Mouse (Mus musculus) thymus, postnatal 4 days (tissue): ENCODE results near the gene Olfr157.

Experiments
- DNase-seq: peaks from one replicate; pipeline ENCODE4 v3.0.0; 2021

Gene Olfr157

GRCm38 (mm10) chr4:43840101-43840500 lies at the start of gene Olfr157:
TSS of gene Olfr157 (minus strand) at chr4:43840201.
- no peak for DNase-seq

- DNase-seq, result no peak
Measured at GRCm38 (mm10) chr4:43884196-43884595, 44.2 kb upstream of the Olfr157 start.

- no peak for DNase-seq
Measured at GRCm38 (mm10) chr4:43879566-43879965, 39.6 kb upstream of the Olfr157 start.

- no peak for DNase-seq
Measured at GRCm38 (mm10) chr4:43878121-43878776, 38.2 kb upstream of the Olfr157 start.

GRCm38 (mm10) chr4:43877230-43877629 lies 37.2 kb upstream of the Olfr157 start:
- DNase-seq, result no peak

- no peak for DNase-seq
Measured at GRCm38 (mm10) chr4:43875919-43876411, 36.0 kb upstream of the Olfr157 start.

- peak; percentile 90 for DNase-seq
Measured at GRCm38 (mm10) chr4:43875160-43875918, 35.3 kb upstream of the Olfr157 start, which contains the start of gene Reck. TSS of gene Reck (plus strand) at chr4:43875530.

GRCm38 (mm10) chr4:43874501-43874900 lies 34.5 kb upstream of the Olfr157 start:
- DNase-seq, result no peak

- no peak for DNase-seq
Measured at GRCm38 (mm10) chr4:43869821-43870220, 29.8 kb upstream of the Olfr157 start.

GRCm38 (mm10) chr4:43863298-43863697 lies 23.3 kb upstream of the Olfr157 start:
- no peak for DNase-seq

- DNase-seq, result peak; percentile 76
Measured at GRCm38 (mm10) chr4:43860744-43861519, 20.9 kb upstream of the Olfr157 start.

- DNase-seq, result no peak
Measured at GRCm38 (mm10) chr4:43859886-43860285, 19.9 kb upstream of the Olfr157 start.

GRCm38 (mm10) chr4:43854101-43854500 lies 14.1 kb upstream of the Olfr157 start:
- no peak for DNase-seq

GRCm38 (mm10) chr4:43851265-43851664 lies 11.3 kb upstream of the Olfr157 start, which contains the start of gene Olfr155:
TSS of gene Olfr155 (plus strand) at chr4:43851565.
- no peak for DNase-seq

- no peak for DNase-seq
Measured at GRCm38 (mm10) chr4:43838326-43838725, 1.7 kb downstream of the Olfr157 start.

GRCm38 (mm10) chr4:43834749-43835148 lies 5.3 kb downstream of the Olfr157 start:
- no peak for DNase-seq

- no peak for DNase-seq
Measured at GRCm38 (mm10) chr4:43833752-43834151, 6.2 kb downstream of the Olfr157 start.

GRCm38 (mm10) chr4:43832031-43832430 lies 8.0 kb downstream of the Olfr157 start:
- peak; percentile 18 for DNase-seq

GRCm38 (mm10) chr4:43828806-43829205 lies 11.2 kb downstream of the Olfr157 start:
- DNase-seq, result no peak

GRCm38 (mm10) chr4:43823845-43824337 lies 16.1 kb downstream of the Olfr157 start, which contains the start of gene Olfr156:
TSS of gene Olfr156 (minus strand) at chr4:43823895.
- DNase-seq, result no peak

GRCm38 (mm10) chr4:43822896-43823550 lies 17.0 kb downstream of the Olfr157 start:
- no peak for DNase-seq

- DNase-seq, result no peak
Measured at GRCm38 (mm10) chr4:43798936-43799335, 41.1 kb downstream of the Olfr157 start.
